Mouse (Mus musculus) 3T3-L1 (cell line): Measurements from ENCODE around the gene Ankrd23.
"Not testable (repeated sequence)": the region's sequence is repeated elsewhere in the genome, so short reads cannot be mapped to it uniquely, and the experiment has no call there.

ENCODE experiments used
- DNase-seq: peaks from one replicate; pipeline ENCODE4 v3.0.0-alpha.2; 2015; ENCODE audit warnings: low read depth, low spot score

The Ankrd23 gene

GRCm38 (mm10) chr1:36536783-36537182 lies at the start of gene Ankrd23:
Gene Ankrd23 (minus strand): TSS chr1:36536883.
- not testable (repeated sequence) for DNase-seq

DNA sequence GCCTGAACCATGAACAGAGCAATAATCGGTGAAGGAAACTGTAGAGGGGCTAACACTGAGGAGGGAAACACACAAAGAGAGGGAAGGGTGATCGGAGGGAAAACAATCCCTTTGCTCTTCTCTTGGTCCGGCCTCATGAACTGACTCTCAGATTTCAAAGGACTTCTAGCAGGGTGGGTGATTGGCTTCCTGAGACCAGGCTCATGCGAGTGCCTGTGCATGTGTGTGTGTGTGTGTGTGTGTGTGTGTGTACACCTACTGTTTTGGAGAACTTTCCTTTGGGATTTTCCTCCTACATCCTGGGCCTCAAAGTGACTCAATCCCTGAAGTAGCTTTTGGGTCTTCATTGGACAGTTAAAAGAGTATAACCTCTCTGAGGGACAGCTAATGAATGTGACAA lies 49.6 kb upstream of the Ankrd23 start:
- no peak for DNase-seq

GRCm38 (mm10) chr1:36583408-36584116 lies 46.9 kb upstream of the Ankrd23 start:
- no peak for DNase-seq

DNA sequence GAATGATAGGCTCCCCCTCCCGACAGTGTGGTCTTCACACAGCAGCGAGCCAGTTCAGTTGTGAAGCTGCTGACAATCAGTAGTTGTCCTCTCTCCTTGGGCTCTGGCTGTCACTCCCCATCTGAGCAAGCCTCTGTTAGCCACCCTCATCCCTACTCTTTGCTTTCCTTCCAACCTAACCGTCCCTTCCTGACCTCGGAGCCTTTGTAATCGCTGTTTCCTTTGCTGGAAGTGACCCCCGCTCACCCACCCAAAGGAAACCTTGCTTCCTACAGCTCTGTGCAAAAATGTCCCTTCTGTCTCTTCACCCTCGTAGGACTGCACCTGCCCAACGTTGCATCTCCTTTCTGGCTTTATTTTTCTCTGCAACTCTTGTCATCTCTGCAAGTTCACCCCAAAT lies 45.5 kb upstream of the Ankrd23 start:
- DNase-seq: no peak

- no peak for DNase-seq
Observed at GRCm38 (mm10) chr1:36581260-36581659, 44.6 kb upstream of the Ankrd23 start.

DNA sequence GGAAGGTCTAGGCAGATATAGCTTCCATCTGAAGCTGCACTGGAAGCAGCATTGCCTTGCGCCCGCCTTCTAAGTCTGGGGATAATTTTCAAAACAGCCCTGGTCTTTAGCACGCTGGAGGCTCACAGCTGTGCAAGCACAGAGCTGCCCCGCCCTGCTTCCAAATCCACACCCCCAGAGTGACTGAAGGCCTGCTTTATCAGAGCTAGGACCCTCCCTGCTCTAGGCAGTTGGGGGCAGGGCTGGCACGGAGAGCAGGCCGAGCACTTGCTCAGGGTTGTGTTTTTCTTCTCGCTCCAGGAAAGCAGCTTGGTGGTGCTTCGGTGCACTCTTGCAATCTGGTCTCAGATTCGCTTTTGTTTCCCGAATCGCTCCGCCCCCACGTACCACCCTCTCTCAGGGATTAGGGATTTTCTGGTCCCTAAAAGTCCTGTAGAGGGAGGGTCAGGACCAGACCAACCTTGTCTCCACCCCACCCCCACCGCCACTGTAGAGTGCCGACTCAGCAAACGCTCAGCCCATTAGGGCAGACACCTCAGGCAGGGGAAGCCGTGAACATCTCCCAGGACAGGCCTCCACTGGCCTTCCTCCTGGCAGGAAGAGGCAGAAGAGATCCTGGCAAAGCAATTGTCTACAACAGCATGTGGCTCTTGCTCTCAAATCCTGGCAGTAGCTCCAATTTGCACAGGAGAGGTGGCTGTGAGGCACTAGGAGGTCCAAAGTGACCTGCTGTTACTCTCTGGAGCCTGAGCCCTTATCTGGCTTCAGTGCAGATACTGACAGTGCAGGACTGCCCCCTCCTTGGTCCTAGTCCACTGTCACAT lies 43.9 kb upstream of the Ankrd23 start:
- DNase-seq: peak; percentile 49

- DNase-seq: no peak
Observed at GRCm38 (mm10) chr1:36579974-36580383, 43.3 kb upstream of the Ankrd23 start.

DNA sequence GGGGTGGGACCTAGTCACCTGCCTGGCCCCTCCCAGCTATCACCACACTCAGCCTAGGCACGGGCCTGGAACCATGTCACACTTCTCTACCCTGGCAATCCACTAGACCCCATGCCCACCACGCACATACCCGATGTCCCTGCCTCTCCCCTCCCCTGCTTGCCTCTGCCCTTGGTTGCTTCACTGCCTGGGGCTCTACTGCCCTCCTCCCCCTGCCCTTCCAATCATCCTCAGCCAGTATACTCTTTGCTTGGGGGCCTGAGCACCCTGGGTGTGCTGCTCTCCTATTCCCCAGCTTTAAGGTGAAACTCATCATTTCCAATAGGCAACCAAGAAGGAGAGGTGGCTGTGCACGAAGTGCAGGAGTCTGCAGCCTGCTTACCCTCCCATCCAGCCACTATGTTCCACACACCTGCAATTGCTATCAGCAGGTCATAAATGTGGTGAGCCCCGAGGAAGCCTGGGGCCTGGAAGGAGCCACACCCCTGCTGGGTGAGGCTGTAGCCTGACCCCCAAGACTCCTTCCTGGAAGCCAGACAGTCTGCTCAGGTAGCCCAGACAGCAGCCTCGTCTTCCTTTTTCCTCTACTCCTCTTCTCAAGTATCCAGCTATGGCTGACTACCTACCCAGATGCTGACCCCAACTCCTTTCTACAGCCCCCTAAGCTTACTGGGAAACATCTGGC lies 40.5 kb upstream of the Ankrd23 start:
- no peak for DNase-seq

DNA sequence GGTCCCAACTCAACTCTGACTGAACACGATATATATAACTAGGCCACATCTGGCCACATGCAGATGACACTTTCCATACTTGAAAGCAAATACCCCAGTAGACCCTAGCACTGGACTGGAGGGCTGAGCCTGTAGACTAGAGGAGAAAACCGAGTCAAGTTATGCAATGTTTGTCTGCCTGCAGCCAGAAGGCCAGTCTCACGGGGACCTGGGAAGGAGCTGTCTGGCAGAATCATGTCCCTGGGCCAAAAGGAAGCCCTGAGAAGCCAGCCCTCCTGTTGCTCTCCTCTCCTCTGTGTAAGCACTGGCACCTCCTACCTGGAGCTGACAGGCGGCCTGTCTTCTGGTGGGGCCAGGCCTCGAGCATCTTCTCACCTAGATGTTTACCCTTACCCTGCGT lies 38.7 kb upstream of the Ankrd23 start:
- DNase-seq: no peak

GRCm38 (mm10) chr1:36574196-36574955 lies 37.7 kb upstream of the Ankrd23 start:
- DNase-seq: no peak

DNA sequence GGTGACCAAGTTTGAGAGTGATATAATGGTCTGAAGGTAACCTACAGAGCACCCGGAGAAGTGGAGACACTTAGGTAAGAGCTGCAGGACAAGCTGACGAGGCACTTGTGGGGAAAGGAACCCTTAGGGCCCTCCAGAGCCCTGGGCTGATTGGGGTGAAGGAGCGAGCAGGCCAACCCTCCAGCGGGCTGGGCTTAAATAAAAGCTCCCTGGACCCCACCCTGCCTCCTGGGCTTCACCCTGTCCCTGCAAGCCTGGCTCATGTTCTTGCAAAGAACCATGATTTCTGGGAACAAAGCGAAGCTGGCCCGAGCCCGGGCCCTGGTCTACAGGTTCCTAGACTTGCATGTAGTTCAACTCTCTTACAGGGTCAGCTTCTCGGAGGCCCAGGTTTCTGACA lies 36.8 kb upstream of the Ankrd23 start:
- DNase-seq: no peak

DNA sequence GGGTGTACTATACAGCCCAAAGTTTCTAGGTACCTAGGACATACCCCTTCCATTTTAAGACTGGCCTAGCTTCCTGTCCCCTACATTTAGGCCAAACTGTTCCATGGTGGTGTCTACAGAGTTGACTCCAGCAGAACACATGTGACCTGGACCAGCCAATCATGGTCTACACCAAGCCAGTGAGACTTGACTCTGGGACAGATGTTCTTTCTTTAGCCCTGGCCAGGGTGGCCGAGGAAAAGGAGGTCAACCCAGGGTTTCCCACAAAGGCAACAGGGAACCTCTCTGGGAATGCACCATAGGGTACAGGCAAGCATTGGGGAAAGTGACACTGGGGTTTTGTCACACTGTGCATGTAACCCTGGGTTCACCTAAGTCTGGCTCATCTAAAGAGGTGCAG lies 36.0 kb upstream of the Ankrd23 start:
- DNase-seq: no peak

- no peak for DNase-seq
Observed at GRCm38 (mm10) chr1:36572140-36572700, 35.5 kb upstream of the Ankrd23 start.

DNA sequence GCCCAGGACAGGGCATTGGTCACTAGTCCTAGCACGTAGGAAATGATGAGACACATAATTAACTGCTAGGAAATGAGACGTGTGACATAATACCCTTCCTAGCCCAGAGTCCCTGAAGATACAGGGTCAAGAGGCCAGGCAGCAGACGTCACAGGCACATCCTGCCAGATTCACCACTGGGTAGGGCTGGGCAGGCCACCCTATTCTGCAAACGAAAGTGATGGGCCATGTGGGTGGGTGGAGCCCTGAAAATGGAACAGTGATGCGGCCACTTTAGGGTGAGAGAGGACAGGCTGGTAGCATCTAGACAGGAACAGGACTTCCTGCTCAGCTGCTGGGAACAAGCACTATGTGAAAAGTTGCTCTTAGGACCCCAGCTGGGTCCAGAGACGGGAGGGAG lies 34.9 kb upstream of the Ankrd23 start:
- DNase-seq: no peak

GRCm38 (mm10) chr1:36570320-36570719 lies 33.6 kb upstream of the Ankrd23 start:
- no peak for DNase-seq

DNA sequence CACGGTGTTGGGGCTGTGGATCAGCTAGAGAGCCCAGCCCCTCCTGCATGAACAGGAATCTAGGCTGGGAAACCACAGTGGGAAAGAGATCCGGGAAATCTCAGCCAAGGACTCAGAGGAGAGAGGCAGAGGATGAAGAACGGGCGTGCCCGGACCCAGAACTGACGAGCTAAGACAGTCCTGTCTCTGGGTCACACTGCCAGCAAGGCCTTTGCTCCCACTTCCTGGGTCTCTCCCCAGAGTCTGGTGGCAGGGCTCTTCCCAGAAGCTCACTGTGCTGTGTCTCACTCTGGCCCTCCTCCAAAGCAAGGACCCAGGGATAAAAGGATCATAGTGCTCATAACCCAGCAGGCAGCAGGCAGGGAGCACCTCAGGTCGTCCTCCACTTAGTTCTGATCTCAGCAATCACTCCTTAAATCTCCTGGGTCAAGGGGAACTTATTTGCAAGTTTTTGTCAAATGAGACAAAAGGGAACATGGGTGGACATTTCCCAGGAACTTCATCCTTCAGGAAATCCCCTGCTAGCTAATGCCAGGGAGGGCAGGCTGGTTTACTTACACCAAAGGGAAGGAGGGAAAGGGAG lies 33.1 kb upstream of the Ankrd23 start:
- peak; percentile 49 for DNase-seq

DNA sequence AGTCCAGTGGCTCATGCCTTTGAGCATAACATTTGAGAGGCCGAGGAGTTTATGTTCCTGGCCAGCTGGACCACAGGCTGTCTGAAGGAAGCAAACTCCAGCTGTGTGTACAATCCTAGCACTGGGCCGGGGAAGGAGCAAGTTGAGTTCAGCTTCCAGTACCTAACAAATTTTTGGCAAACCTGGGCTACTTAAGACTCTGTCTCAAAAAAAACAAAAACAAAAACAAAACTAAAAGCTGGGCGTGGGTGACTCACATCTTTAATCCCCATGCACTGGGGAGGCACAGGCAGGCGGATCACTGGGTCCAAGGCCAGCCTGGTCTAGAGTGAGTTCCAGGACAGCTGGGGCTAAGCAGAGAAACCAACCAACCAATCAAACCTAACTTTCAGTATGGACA lies 32.1 kb upstream of the Ankrd23 start:
- DNase-seq: peak; percentile 41

DNA sequence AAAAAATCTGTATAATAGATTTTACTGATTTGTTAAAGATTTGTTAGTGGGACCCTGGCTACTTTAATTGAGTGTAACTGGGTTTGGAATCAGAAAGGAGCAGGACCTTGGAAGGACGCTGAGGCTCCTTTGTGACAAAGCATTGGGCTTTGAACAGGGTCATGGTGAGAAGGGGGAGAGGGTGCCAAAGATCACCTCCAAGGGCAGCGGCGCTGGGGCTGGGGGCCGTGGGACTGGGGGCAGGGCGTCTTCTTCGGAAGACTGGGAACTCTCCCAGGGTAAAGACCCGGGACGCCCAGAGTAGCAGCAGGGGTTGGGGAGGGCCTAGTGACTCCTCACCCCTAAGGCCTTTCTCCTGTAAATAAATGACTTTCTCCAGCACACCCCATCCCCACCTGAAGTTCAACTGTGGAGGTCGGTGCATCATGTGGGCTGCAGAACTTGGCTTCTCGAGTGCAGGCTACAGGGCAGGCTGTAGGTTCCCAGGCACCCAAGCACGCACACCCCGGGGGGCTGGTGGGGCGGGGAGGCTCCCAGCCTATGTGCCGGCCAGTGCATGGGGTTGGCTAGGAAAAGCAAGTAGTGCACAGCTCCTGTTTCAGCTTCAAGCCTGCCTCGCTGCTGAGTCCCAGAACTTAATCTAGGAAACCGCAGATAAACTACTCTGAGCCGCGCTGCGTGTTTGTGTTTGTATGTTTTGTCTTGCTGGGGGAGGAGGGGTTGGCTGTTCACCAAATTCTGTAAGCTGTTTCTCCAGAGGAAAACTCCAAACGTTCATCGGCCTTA lies 31.3 kb upstream of the Ankrd23 start:
- no peak for DNase-seq

DNA sequence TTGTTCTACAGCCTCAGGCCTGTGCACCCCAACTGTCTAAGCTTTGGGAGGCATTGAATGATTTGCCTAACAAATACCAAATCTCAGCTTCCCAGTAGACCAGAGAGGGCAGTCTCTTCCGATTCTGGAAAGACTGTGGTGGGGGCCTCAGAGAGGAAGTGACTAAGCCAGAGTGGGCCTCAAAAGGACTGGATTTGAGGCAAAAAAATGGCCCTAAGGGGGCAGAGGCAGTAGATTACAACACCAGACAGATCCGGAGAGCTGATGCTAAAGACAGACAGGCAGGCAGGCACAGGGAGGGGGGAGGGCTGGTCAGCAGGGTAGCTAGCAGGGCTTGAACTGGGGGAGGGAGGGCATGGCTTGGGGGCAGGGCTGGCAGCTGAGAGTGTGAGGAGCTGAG lies 29.7 kb upstream of the Ankrd23 start:
- DNase-seq: peak; percentile 45

GRCm38 (mm10) chr1:36564101-36564500 lies 27.4 kb upstream of the Ankrd23 start:
- DNase-seq: no peak
